Mouse (Mus musculus) midbrain, embryonic 14.5 days (tissue): ENCODE data around the gene Siva1. TPM values are rescaled to one million over a fixed set of nuclear protein-coding genes. Genes with fewer than 3 reads are reported as not detected.

Source experiments
- ATAC-seq: fragments of 200-750 bp; cut with Nextera tagmentation; 2 replicates; pipeline ENCODE4 v1.8.0; 2017; ENCODE audit warnings: moderate number of reproducible peaks, moderate library complexity; ENCODE audit not compliant: low FRiP score, low TSS enrichment
- DNase-seq: peaks from one replicate; pipeline ENCODE4 v3.0.0-alpha.2; 2015
- H3K27ac ChIP-seq: fragments of 300-500 bp; sonication (generic); replicated peaks from 2 replicates; pipeline ENCODE4 v1.5.1; 2014; ENCODE audit warnings: mild to moderate bottlenecking, low read depth, low read length, moderate library complexity
- H3K27me3 ChIP-seq: fragments of 300-500 bp; sonication (generic); 2 replicates; pipeline ENCODE4 v1.6.1; 2014; ENCODE audit warnings: low read length, control low read depth, mixed read lengths; ENCODE audit not compliant: control insufficient read depth, insufficient read depth
- H3K36me3 ChIP-seq: fragments of 300-500 bp; sonication (generic); 2 replicates; pipeline ENCODE4 v1.6.1; 2014; ENCODE audit warnings: low read length, control low read depth; ENCODE audit not compliant: control insufficient read depth, insufficient read depth
- H3K4me1 ChIP-seq: fragments of 300-500 bp; sonication (generic); 2 replicates; pipeline ENCODE4 v1.6.1; 2014; ENCODE audit warnings: mild to moderate bottlenecking, antibody characterized with exemption, low read length, control low read depth; ENCODE audit not compliant: control insufficient read depth, insufficient read depth
- H3K4me2 ChIP-seq: fragments of 300-500 bp; sonication (generic); 2 replicates; pipeline ENCODE4 v1.6.1; 2014; ENCODE audit warnings: mild to moderate bottlenecking, low read length, moderate library complexity
- H3K4me3 ChIP-seq: fragments of 300-500 bp; sonication (generic); replicated peaks from 2 replicates; pipeline ENCODE4 v1.5.1; 2014; ENCODE audit warnings: low read depth, low read length
- H3K9ac ChIP-seq: fragments of 300-500 bp; sonication (generic); replicated peaks from 2 replicates; pipeline ENCODE4 v1.6.1; 2014; ENCODE audit warnings: mild to moderate bottlenecking, low read length, moderate library complexity
- H3K9me3 ChIP-seq: fragments of 300-500 bp; sonication (generic); 2 replicates; pipeline ENCODE4 v1.6.1; 2016; ENCODE audit warnings: low read length, control low read depth, mixed read lengths; ENCODE audit not compliant: control insufficient read depth
- WGBS: fragments of 180-500 bp; shearing (Covaris S2); extraction: QIAGEN DNeasy Blood & Tissue Kit; methylation state at CpG from one replicate; pipeline ENCODE4 v1.1.7; 2014; 5-methylcytosine and 5-hydroxymethylcytosine counted together
- polyA plus RNA-seq: library from polyadenylated mRNA; unstranded; fragments of >200 nt; fragmentation: Nextera tagmentation; extraction: Ambion mirVana; gene quantifications from 2 replicates; pipeline ENCODE4 v1.2.1, GENCODE M21; 2014

The Siva1 gene
- polyA plus RNA-seq, 1 experiment from 2014 or later: 63.9 TPM

DNA sequence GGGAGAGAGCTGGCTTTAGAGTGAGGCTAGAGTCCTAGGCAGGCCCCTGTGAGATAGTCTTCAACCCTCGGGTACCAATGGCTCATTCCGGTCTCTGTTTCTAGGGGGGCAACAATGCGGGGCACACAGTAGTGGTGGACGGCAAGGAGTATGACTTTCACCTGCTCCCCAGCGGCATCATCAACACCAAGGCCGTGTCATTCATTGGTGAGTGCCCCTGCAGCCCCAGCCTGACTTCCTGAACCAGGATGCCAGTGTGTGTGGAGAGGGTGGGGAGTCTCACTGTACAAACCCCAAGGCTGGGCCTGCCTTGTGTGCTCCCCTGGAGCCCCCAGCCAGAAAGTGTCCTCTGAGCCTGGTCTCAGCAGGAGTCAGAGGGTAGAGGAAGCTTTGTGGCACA lies 16.3 kb upstream of the Siva1 start:
- H3K9me3 ChIP-seq: no peaks in the 10 kb centered on the region
- no peaks in the 10 kb centered on the region for H3K36me3 ChIP-seq
- ATAC-seq (no peak), DNase-seq (no peak)
- 92% methylated on average over 6 of the region's 6 CpGs for WGBS
- H3K4me1 ChIP-seq: peaks cover 4% of the 10 kb centered on the region; the same call in 1 of the 2 replicates
- H3K4me2 ChIP-seq: no peak overlapping the region
- no peak overlapping the region for H3K4me3 ChIP-seq
- H3K9ac ChIP-seq: no peak overlapping the region
- no peaks in the 10 kb centered on the region for H3K27me3 ChIP-seq
- no peak overlapping the region for H3K27ac ChIP-seq

DNA sequence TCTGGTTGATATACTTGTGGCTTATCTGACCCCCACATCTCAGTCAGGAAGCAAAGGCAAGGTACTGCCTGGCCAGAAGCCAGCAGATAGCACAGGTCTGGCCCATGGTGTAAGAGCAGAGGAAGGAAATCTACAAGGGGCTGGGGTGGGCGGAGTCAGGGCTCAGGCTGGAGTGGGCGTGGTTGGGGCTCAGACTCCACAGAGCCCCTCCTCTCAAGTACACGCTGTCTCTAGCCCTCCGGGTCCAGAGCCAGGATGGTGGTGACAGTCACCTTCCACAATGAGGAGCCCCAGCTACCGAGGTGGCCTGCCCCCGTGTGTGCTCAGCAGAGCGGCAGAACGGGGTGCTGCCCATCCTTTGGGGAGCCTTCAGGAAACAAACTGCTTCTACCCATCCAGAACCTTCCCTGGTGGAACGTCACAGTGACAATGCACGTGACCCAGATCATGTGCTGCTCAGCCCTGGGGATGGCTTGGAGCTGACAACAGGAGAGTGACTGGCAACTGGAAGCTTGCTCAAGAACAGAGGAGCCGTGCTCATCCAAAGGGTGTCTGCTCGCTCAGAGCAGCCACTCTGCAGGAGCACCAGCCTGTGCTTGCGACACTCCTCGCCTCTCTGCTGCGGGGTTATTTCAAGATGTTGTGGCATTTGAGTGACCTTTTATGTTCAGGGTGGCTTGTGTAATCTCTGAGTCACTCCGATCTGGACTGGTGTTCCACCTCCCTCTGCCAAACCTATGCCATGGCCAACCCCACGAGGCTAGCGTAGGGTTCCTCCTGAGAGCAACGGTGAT lies 15.4 kb upstream of the Siva1 start:
- no peak overlapping the region for H3K27ac ChIP-seq
- no peak overlapping the region; the same call in 1 of the 2 replicates for H3K9ac ChIP-seq
- H3K4me3 ChIP-seq: 0 out of 2 replicates have a peak overlapping the region, but pooled peaks have one; percentile 15
- DNase-seq (peak; percentile 65), ATAC-seq (peak; percentile 46; the same call in 1 of the 2 replicates)
- WGBS: 36% methylated on average over 19 of the region's 19 CpGs
- H3K4me1 ChIP-seq: peaks cover 4% of the 10 kb centered on the region; the same call in 1 of the 2 replicates
- no peaks in the 10 kb centered on the region for H3K9me3 ChIP-seq
- H3K36me3 ChIP-seq: no peaks in the 10 kb centered on the region
- H3K27me3 ChIP-seq: no peaks in the 10 kb centered on the region
- H3K4me2 ChIP-seq: peak overlapping the region; percentile 46

DNA sequence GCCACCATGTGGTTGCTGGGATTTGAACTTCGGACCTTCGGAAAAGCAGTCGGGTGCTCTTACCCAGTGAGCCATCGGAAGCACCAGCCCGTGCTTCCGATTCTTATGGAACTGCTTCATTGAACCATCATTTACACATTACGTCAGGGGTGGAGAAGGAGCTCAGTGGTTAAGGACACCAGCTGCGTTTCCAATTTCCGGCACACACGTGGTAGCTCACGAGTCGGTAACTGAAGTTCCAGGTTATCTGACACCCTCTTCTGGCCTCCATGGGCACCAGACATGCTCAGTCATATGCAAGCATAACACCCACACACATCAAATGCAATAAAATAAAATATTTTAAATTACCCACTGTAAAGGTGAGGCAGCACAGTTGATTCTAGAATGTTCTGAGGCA lies 14.4 kb upstream of the Siva1 start:
- WGBS: 92% methylated on average over 12 of the region's 12 CpGs
- no peaks in the 10 kb centered on the region for H3K36me3 ChIP-seq
- no peak overlapping the region for H3K9ac ChIP-seq
- ATAC-seq (no peak), DNase-seq (no peak)
- H3K4me3 ChIP-seq: no peak overlapping the region
- no peak overlapping the region for H3K27ac ChIP-seq
- H3K9me3 ChIP-seq: no peaks in the 10 kb centered on the region
- no peak overlapping the region for H3K4me2 ChIP-seq
- H3K4me1 ChIP-seq: peaks cover 4% of the 10 kb centered on the region; the same call in 1 of the 2 replicates
- H3K27me3 ChIP-seq: no peaks in the 10 kb centered on the region

DNA sequence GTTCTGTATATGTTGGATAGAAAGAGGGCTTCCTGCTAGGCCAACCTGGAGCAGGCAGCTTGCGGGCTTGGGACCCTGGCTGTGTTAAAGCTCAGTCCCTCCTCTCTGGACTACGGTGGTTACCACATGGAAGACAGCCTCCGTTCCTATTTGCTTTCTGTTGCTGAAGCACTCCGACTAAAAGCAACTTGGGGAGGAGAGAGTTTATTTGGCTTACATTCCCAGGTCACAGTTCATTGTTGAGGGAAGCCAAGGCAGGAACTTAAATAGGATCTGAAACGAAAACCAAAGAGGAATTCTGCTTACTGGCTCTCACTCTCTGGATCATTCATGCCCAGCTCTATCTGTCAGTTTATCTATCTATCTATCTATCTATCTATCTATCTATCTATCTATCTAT lies 13.7 kb upstream of the Siva1 start:
- H3K4me3 ChIP-seq: no peak overlapping the region
- no peak for ATAC-seq
- H3K4me1 ChIP-seq: peaks cover 4% of the 10 kb centered on the region; the same call in 1 of the 2 replicates
- DNase-seq: no peak
- H3K4me2 ChIP-seq: no peak overlapping the region
- H3K9ac ChIP-seq: no peak overlapping the region
- H3K36me3 ChIP-seq: no peaks in the 10 kb centered on the region
- no peaks in the 10 kb centered on the region for H3K9me3 ChIP-seq
- H3K27me3 ChIP-seq: no peaks in the 10 kb centered on the region
- 85% methylated on average over 5 of the region's 5 CpGs for WGBS
- no peak overlapping the region for H3K27ac ChIP-seq

DNA sequence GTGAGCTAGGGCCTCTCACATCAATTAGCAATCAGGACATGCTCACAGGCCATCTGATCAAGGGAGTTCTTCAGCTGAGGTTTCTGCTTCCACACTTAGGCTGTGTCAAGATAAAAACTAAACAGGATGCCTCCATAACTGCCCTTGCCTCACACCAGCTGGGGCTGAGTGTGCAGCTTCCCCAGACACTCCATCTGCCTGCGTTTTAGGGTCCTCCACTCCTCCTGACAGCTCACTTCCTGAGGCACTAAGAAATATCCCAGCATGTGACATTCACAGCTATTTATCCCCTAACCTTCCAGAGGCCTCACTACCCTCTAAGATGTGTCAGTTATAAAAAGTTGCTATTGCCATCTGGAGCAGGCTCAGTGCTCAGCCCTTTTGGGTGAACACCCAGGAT lies 13.0 kb upstream of the Siva1 start:
- no peak overlapping the region for H3K4me2 ChIP-seq
- H3K9ac ChIP-seq: no peak overlapping the region
- WGBS: 68% methylated on average over 1 of the region's 1 CpGs
- H3K36me3 ChIP-seq: no peaks in the 10 kb centered on the region
- H3K27ac ChIP-seq: no peak overlapping the region
- DNase-seq: no peak
- peaks cover 4% of the 10 kb centered on the region; the same call in 1 of the 2 replicates for H3K4me1 ChIP-seq
- ATAC-seq: no peak
- H3K4me3 ChIP-seq: no peak overlapping the region
- no peaks in the 10 kb centered on the region for H3K9me3 ChIP-seq
- no peaks in the 10 kb centered on the region for H3K27me3 ChIP-seq

DNA sequence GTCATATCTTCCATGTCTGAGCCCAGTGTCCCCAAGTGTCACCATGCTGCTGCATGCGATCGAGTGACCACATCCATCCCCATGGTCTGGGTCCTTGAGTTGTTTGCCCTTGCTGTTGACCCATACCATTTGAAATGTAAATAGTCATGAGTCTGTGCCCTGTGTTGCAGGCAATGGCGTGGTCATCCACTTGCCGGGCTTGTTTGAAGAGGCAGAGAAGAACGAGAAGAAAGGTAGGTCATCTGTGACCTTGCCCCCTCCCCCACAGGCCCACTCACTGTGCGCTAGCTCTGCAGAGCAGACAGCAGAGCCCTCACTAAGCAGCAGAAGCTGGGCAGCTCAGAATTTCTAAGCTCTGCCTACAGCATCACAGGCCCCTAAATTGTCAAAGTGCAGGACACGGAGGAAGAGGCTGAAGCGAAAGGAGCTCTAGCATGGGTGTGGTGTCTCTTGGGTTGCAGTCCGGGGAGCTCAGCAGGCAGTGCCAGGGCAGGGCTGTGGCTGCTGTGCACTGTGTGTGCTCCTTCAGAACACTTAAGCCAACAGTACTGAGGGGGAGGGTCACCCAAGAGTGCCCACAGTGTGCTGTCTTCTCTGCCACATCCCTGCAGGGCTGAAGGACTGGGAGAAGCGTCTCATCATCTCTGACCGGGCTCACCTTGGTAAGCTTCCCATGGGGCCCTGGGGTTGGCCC lies 12.2 kb upstream of the Siva1 start:
- H3K36me3 ChIP-seq: no peaks in the 10 kb centered on the region

DNA sequence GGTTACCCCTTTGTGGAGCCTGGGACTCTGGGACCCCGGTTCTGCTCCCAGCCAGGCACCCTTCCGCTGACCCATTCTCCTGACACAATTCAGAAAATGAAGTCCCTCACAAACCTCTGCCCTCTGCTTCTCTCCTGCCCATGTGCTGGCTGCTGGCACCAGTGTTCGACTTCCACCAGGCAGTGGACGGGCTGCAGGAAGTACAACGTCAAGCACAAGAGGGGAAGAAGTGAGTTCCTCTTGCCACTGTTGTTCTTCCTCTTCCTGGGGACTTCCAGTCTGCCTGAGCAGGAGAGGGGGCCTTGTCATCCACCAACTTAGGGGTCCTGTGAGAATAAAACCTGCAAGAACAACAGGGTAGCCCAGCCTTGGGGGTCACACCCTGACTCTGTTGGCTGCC lies 11.6 kb upstream of the Siva1 start:
- H3K4me3 ChIP-seq: no peak overlapping the region
- DNase-seq (no peak), ATAC-seq (no peak)
- H3K4me1 ChIP-seq: peaks cover 4% of the 10 kb centered on the region; the same call in 1 of the 2 replicates
- H3K36me3 ChIP-seq: no peaks in the 10 kb centered on the region
- WGBS: 86% methylated on average over 5 of the region's 5 CpGs
- H3K9me3 ChIP-seq: no peaks in the 10 kb centered on the region
- H3K27ac ChIP-seq: no peak overlapping the region
- H3K9ac ChIP-seq: no peak overlapping the region
- H3K27me3 ChIP-seq: no peaks in the 10 kb centered on the region
- no peak overlapping the region for H3K4me2 ChIP-seq

More for the DNA sequence above, 12.2 kb upstream of the Siva1 start:
- 76% methylated on average over 11 of the region's 11 CpGs for WGBS
- ATAC-seq: no peak
- Histone ChIP-seq H3K4me1 (peaks cover 4% of the 10 kb centered on the region; the same call in 1 of the 2 replicates), H3K4me3 (no peak overlapping the region), H3K9ac (no peak overlapping the region), H3K9me3 (no peaks in the 10 kb centered on the region), H3K27ac (no peak overlapping the region), H3K4me2 (no peak overlapping the region), H3K27me3 (no peaks in the 10 kb centered on the region)
- no peak for DNase-seq

DNA sequence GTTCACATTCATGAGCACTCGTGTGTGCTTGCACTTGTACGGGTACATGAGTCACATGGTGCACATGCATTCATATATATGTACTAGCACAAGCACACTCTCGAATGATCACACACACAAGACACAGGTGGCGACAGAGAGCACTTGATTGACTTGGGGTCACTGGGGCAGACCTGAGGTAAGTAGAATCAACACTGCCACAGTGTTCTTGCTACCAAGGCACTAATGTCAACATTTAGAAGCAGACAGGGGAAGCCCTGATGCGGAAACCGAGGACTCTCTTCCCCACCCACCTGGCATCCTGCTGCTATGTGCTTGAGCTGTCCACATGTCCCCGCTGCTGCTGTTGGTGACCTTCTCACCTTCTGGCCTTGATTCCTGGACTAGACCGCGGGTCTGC lies 10.8 kb upstream of the Siva1 start:
- 73% methylated on average over 9 of the region's 9 CpGs for WGBS
- H3K4me3 ChIP-seq: no peak overlapping the region
- no peak for ATAC-seq

More for the DNA sequence above, 10.8 kb upstream of the Siva1 start:
- H3K27ac ChIP-seq: no peak overlapping the region
- no peak for DNase-seq
- peaks cover 4% of the 10 kb centered on the region; the same call in 1 of the 2 replicates for H3K4me1 ChIP-seq
- H3K27me3 ChIP-seq: no peaks in the 10 kb centered on the region
- no peak overlapping the region for H3K9ac ChIP-seq
- H3K36me3 ChIP-seq: no peaks in the 10 kb centered on the region
- H3K4me2 ChIP-seq: no peak overlapping the region
- H3K9me3 ChIP-seq: no peaks in the 10 kb centered on the region
